Mouse (Mus musculus): Measurements from ENCODE around the gene Arhgef10l.

GRCm38 (mm10) chr4:140640668-140641067 lies 25.1 kb downstream of the Arhgef10l start:
- TF ChIP-seq CTCF (IDR thresholded peaks at IDR 0.05; ENCODE audit: extremely low read depth, insufficient read length, insufficient replicate concordance, low read depth, low read length) (no peak), POLR2A (IDR thresholded peaks at IDR 0.05; ENCODE audit: low read depth, low read length) (no peak)
